Mouse (Mus musculus): ENCODE measurements around the gene Elmo2. TPM values are rescaled to one million over a fixed set of nuclear protein-coding genes. Genes with fewer than 3 reads are reported as not detected.
A peak's percentile ranks its signal among the peaks of the same experiment; 100 is the strongest.

Elmo2 gene
- total RNA-seq, 2 experiments from 2014 or later, result 16.4 to 23.5 TPM

DNA sequence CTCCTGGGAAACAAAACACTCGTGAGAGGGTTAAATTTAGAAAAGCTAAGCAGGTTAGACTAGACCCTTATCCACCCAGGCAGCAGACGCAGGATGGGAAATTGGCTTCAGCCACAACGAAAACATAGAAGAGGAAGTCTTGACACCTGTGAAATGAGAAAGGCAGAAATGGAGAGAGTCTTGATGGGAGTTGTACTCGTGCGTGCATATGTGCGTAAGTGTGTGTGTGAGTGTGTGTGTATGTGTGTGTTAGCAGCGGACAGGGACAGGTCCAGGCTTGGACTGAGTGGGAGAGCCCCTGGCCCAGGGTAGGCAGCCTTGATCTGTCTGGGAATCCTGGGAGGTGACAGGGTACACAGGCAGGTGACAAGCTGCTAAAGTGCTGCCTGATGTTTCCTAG is 55.4 kb downstream of the Elmo2 start:
- no peak for ATAC-seq (replicated peaks; ENCODE audit: low FRiP score, low TSS enrichment, poor library complexity, severe bottlenecking)

DNA sequence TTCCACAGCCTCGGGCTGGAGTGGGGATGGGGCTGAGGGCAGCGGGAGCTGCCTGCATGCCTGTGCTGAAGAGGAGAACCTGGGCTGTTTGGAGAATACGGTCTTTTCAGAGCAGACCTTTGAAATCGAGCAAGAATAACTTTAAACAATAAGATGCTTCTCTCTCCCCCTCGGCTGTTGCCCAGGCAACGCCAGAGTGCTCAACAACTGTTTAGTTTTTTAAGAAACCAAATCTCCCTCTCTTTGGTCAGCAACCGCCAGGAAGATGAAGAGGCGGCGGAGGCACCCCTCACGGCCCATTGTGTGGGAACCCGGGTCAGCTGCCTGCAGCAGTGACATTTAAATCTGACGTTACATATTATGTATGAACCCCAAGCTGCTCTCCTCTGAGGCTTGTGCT is 59.5 kb downstream of the Elmo2 start:
- ATAC-seq (replicated peaks; ENCODE audit: low FRiP score, low TSS enrichment, poor library complexity, severe bottlenecking), result no peak

DNA sequence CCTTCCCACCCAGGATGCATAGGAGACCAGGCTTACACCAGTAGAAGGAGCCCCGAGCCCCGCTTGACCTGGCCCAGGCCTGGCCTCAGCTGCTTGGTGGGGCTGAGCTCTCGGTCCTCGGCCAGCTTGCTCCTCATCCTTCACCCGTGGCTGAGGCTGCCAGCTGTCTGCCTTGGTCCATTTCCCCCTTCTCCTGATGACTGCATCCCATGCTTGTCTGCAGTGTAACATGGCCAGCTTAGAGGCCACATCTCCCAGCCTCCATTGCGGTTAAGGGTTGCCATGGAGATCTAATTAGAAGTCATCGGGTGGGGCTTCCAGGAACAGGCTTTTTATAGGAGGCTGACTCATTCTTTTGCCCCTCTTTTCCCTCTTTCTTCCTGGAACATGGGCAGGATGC is 62.4 kb downstream of the Elmo2 start:
- ATAC-seq (replicated peaks; ENCODE audit: low FRiP score, low TSS enrichment, poor library complexity, severe bottlenecking), result no peak

DNA sequence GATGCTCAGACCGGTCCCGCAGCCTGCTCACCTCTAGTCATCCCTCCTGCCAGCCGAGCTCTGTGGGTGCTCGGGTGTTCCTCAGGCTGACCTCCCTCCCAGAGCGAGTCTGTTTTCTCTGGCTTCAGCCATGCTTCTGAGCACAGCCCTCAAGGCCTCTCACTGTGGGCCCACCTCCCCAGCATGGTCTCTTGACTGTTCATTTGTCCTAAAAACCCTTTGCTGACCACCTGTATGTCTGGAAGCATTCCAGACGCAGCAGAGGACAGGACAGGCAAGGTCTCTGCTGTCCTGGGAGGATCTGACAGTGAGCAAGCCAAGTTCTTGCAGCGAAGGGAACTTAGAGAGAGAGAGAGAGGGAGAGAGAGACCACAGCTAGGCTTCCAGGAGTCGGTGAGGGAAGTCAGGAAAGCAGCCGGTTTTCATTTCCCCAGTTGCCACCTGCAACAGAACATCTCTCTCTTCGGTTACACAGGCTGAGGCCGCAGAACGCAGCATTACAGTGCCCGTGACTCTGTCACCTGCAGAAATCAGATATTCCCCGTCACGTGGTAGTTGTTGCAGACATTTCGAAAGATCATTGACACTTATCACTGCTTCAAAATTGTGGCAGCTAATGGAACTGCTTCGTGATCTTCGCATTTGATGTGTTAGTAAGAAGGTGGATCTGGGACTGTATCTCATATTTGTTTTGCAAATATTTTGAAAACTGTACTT is 63.8 kb downstream of the Elmo2 start:
- ATAC-seq (replicated peaks; ENCODE audit: low FRiP score, low TSS enrichment, poor library complexity, severe bottlenecking), result no peak

DNA sequence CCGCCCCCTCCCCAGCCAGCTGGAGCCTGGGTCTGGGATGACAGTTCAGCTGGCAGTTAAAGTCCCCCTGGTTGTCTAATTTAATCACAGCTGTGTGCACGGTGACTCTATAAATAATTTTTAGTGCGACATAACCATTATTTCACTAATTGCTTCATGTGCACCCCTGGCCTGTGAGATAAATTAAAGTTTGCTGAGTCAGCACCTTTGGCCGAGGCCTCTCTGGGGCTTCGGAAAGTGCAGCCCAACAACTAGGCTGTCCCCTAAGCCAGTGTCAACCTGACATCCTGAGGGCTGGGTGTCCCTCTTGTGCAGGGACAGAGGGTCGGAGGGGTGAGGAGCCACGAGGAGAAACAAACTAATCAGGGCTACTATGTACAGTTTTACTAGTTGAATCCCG is 66.4 kb downstream of the Elmo2 start:
- ATAC-seq (replicated peaks; ENCODE audit: low FRiP score, low TSS enrichment, poor library complexity, severe bottlenecking), result no peak

DNA sequence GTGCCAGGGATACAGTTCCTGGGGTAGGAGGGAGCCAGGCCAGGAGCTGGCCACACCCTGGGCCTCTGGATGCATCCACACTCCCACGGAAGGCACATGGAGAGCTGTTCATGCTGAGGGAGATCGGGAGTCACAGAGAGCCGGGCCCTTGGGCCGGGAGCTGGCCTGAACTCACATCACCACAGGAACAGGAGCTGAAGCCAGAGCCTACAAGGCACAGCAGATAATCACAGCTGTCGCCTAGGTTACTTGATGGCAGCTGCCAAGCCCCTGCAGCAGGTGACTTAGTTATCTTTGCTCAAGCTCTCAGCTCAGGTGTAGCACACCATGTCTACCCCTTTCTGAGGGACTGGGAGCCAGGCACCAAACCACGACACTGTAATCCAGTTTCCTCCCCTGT is 68.0 kb downstream of the Elmo2 start:
- no peak for ATAC-seq (replicated peaks; ENCODE audit: low FRiP score, low TSS enrichment, poor library complexity, severe bottlenecking)

DNA sequence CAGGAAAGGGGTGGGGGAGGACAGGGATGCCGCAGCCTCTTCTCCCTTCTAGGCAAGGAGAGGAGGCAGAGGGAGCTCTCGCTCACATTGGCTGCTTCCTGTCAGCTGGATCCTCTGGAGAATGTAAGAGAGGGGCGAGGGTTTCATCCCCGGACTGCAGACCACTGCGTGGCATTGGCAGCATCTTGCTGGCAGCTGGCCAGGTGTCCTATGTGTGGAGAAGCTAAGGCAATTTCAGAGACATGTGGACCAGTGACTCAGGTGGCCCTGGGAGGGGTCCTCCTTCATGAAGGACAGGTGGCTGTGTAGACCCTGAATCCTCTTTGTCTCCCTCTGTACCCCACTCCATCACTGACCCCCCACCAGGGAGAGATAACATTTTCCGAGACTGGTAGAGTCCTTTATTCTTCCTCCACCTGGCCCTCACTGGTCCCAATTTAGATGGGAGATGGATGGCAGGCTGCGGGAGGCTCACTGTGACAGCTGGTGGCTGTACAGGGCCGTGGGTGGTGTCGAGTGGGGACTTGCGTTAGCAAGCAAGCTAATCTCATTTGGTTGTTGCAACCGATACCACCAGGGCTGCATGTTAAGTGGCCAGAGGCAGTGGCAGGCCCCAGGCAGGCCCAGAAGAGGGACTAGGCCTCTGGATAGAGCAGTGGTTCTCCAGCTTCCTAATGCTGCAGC is 69.0 kb downstream of the Elmo2 start:
- ATAC-seq (replicated peaks; ENCODE audit: low FRiP score, low TSS enrichment, poor library complexity, severe bottlenecking), result no peak

DNA sequence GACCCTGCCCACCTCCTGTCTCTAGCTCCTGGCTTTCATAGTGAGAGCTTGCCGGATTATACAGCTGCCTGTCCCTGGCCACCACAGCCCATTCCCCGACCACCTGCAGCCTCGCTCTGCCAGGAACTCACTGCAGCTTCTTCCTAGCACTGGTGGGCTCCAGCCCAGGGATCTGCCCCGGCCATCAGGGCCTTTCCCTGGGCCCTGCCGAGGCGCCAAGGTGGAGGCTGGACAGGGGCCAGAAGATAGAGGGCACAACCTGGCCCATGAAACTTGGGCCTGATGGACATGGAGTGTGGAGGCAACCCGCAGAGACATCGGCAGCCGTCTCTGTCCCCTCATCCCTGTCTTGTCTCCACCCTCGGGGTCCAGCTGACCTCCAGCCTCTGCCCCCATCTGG is 70.1 kb downstream of the Elmo2 start:
- ATAC-seq (replicated peaks; ENCODE audit: low FRiP score, low TSS enrichment, poor library complexity, severe bottlenecking), result no peak

DNA sequence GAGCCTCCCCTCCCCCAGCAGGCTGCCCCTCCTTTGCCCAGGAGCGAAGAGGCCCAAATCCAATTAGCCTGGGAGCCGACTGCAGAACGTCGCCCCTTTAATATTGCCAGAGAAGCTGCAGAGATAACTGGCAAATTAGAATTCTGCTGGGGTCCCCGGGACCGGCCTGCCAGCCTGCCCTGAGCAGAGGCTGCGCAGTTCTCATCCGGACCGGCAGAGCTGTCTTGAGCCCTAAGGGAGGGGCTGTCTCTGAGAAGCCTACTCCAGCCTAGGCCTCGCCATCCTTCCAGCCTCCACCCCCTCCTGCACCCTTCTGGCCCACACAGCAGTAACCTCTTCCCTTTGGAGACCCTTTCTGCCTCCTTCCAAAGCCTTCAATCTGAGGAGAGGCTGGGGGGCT is 72.4 kb downstream of the Elmo2 start:
- ATAC-seq (replicated peaks; ENCODE audit: low FRiP score, low TSS enrichment, poor library complexity, severe bottlenecking), result no peak

DNA sequence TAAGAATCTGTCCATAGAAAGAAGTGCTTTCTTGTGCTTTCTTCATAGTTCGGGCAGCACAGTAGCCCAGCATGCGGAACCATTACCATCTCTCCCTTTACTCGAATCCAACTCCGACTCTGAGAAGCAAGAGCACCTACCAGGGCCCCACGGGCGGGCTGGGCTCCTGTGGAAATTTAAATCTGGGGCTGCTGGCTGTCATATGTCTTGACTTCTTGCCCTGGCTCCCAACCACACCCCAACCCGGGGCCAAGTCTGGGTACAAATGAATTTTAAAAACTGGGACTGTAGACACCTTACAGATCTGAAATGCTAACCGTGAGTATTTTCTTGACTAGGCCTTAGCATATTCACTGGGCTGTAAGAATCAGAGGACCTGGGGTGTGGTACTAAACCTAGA is 73.0 kb downstream of the Elmo2 start:
- ATAC-seq (replicated peaks; ENCODE audit: low FRiP score, low TSS enrichment, poor library complexity, severe bottlenecking), result no peak

DNA sequence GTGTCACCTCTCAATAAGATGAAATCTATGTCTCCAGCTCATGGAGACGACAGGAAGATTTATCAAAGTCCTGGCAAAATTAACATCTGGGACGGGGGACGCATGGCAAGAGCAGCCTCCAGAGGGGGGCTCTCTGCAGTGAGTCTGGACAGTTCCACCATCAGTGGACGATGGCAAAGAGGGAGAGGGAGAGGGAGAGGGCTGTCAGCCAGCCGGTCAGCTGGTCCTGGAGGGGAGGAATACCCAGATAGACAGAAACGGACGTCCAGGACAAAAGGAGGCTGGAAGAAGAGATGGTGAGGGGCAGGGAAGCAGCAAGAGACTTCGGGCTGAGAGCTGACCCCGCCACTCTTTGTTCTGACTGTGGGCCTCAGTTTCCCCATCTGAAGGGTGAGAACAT is 73.5 kb downstream of the Elmo2 start:
- no peak for ATAC-seq (replicated peaks; ENCODE audit: low FRiP score, low TSS enrichment, poor library complexity, severe bottlenecking)

DNA sequence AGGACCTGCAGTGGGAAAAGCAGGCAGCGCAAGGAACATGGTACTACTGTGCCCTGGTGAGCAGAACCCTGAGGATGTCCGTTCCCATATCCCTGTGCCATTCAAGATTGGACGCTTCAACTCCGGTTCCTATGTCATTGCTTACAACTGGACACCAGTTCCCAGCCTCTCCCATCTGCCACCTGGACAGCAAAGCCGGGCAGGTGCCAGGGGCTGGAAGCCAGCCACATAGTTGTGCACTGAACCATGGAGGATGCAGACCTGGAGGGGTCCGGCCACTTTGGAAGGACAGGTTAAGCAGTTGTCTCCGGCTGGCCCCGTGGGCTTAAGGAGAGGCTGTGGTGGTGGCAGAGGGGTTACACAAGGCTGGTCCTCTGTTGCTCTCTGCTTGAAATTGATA is 73.9 kb downstream of the Elmo2 start:
- ATAC-seq (replicated peaks; ENCODE audit: low FRiP score, low TSS enrichment, poor library complexity, severe bottlenecking), result no peak

DNA sequence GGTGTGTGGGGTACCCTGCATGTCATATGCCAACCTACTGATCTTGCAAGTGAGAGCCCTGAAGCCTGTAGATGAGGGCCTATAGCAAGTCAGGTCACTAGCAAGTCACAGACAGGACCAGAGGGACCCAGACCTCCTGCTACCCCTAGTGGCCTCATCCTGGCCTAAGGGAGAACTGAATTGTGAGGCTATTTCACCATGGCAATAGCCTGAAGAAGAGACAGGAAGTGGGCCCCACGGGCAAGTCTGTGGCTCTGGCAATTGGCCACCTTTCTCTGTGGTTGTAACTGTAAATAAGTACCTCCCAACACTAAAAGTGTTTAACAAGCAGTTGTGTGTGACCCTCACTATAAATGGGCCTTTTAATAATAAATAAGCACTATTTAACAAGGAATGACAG is 75.4 kb downstream of the Elmo2 start:
- 0 out of 2 replicates have a peak, but pooled peaks have one; percentile 30 for ATAC-seq (replicated peaks; ENCODE audit: low FRiP score, low TSS enrichment, poor library complexity, severe bottlenecking)

DNA sequence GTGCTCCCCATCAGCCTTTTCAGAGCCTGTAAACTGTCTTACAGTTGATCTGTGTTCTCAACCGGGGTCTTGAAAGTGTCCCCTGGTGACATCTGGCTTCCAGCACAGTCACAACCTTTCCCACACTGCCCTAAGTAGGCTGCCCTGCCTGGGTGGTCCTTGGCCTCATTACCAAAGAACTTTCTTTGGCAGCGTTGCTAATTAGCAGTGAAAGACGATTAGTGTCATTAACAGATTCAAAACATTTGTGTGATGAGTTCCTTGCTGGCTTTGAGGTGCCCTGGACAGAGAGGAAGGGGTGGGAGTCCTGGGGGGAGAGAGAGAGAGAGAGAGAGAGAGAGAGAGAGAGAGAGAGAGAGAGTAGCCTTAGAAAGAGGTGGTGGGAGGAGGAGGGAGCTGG is 77.3 kb downstream of the Elmo2 start:
- ATAC-seq (replicated peaks; ENCODE audit: low FRiP score, low TSS enrichment, poor library complexity, severe bottlenecking), result no peak

DNA sequence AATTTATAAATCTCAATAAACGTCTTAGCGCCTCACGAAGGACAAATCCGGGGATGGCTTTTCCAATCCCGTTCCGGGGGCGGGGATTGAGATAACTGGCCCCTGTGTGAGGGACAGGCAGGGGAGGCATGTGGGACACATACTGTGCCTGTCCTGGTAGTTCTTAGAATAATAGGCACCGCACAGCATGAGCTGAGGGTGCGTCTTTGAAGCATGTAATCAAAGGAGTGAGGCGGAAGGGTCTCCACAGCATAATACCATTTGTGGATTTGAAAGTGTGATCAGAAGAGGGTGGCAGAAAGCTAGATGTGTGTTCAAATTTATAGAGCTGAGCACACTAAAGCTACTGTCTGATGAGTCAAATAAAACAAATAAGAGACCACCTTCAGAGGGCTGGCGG is 79.9 kb downstream of the Elmo2 start:
- no peak for ATAC-seq (replicated peaks; ENCODE audit: low FRiP score, low TSS enrichment, poor library complexity, severe bottlenecking)

DNA sequence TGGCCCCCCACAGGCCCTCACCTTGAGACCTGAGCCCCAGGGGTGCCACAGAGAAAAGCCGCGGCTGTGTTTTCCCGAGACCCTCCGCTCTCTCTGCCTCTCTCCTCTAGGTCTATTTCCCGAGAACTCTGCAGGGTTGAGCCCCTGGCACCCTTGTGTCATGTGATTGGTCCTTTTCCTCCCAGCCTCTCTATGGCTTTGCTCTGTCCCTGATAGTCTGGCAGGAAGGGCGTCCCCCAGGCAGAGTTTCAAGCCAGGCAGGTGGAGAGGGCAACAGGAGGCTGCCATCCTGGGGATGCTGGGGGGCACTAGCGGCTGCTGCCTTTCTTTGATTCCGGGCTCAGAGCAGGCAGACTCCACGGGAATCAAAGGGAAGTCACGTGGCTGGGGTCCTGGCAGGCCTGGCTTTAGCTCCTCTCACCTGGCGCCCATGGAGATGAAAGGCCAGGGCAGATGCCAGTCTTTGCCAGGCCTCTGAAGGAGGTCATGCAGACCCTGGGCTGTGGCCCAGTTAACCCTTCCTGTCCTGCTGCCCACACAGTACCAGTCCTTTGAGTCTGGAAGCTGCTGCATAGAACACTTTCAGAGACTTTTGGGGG is 83.1 kb downstream of the Elmo2 start:
- ATAC-seq (replicated peaks; ENCODE audit: low FRiP score, low TSS enrichment, poor library complexity, severe bottlenecking), result no peak

DNA sequence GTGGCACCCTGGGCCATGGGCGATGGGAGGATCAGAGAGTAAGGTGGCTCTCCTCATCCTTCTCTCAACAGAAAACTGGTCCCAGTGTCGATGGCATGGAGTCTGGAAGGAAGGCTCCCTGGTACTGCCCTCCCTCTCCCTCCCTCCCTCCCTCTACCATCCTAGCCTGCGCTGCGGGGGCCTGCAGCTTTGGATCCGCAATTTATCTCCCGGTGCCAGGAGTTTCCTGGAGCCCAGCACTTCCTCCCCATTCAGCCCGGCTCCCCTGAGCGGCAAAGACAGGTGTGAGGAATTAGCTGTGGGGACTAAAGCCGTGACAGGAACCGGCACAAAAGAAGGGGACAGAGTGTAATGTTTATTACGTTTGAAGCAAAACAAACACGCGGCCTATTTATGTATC is 83.7 kb downstream of the Elmo2 start:
- ATAC-seq (replicated peaks; ENCODE audit: low FRiP score, low TSS enrichment, poor library complexity, severe bottlenecking), result no peak

DNA sequence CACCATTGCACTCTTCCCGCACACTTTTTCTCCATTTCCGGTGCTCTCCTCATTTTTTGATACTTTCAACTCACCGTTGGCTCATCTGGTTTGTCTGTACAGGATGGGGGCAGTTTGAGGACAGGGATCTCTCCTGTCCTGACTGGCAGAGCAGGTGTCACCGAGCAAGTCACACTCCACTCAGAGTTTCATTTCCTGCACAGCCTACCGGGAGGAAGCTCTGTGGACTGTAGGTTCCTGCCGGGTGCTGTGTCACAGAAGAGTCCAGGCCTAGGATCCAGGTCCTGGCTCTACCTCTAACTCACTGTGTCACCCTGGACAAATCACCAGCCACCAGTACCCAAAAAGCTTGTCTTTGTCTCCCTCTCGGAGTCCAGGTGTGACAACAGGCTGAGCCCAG is 84.5 kb downstream of the Elmo2 start:
- no peak for ATAC-seq (replicated peaks; ENCODE audit: low FRiP score, low TSS enrichment, poor library complexity, severe bottlenecking)

DNA sequence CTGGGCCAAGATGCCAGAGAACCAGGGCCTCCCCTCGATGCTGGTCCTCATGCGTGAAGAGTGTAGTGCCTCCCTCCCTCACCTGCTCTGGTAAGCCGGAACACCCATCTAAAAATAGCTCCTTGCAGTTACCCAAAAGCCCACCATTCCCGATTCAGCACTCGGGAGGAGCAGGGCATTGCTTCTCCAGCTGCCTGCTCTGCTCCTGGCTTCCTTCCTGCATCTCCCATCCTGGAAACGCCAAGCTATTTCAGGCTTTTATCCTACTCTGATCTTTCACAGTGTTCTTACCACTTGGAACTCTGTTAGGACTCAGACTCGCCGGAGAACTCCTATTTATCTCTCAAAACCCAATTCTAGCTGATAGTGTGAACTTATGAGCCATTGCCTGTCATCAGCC is 85.9 kb downstream of the Elmo2 start:
- no peak for ATAC-seq (replicated peaks; ENCODE audit: low FRiP score, low TSS enrichment, poor library complexity, severe bottlenecking)

DNA sequence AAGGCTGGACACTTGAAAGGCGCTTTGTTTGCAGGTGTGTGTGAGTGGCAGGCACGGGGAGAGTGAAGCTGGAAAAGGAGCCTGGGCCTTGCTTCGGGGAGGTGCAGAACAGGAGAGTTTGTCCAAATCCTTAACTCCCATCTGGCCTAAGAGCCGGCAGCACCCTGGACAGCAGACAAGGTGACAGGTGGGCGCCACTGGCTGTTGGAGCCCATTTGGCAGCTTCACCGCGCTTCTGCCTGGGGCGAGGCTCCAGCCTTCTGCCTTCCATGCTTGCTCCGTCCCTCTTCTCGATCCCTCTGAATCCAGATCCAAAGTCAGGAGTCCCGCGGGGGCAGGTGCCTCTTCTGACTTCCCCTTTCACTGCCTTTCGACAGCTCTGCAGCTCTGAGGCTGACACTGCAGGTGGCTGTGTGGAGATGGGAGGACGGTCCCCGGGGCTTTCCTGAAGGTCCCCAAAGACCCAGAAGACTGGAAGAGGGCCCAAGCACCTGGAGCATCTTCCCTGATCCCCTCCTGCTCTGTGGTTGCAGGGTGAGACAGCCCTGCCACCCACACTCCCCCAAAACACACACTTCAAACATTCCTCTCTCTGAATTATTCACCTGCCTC is 86.6 kb downstream of the Elmo2 start:
- ATAC-seq (replicated peaks; ENCODE audit: low FRiP score, low TSS enrichment, poor library complexity, severe bottlenecking), result no peak
